Mouse (Mus musculus): ENCODE results near the gene Map2k4. TPM values are rescaled to one million over a fixed set of nuclear protein-coding genes. Genes with fewer than 3 reads are reported as not detected.

Gene Map2k4
- 58.0 and 82.5 TPM in 2 replicates for polyA plus RNA-seq (2014; fragmentation: Nextera tagmentation; extraction: Ambion mirVana)

GRCm38 (mm10) chr11:65788154-65788553, at the start of gene Map2k4:
Gene Map2k4, minus strand, starts transcription at chr11:65788297.
- Histone ChIP-seq H3K4me1 (ENCODE audit: control insufficient read depth, insufficient read depth, low read length) (peaks cover 12% of the 10 kb centered on the region), H3K4me2 (replicated peaks; ENCODE audit: low read depth, low read length) (peak within 1 kb of the TSS; percentile 76), H3K9ac (ENCODE audit: low read depth, low read length) (peak within 1 kb of the TSS; percentile 98), H3K27ac (ENCODE audit: low read depth, low read length) (peak within 1 kb of the TSS; percentile 89), H3K27me3 (ENCODE audit: control insufficient read depth, insufficient read depth, low read length) (no peaks in the 10 kb centered on the region), H3K36me3 (ENCODE audit: control insufficient read depth, insufficient read depth, low read length) (no peaks in the 10 kb centered on the region), H3K9me3 (ENCODE audit: control insufficient read depth, low read length) (no peaks in the 10 kb centered on the region), H3K4me3 (ENCODE audit: low read length) (peak within 1 kb of the TSS; percentile 92)
- peak; percentile 100 for ATAC-seq (ENCODE audit: low FRiP score, low TSS enrichment)
- 2% methylated on average over 22 of the region's 36 CpGs for WGBS

- no peaks in the 10 kb centered on the region for H3K4me1 ChIP-seq (ENCODE audit: control insufficient read depth, insufficient read depth, low read length)
- no peak for ATAC-seq (ENCODE audit: low FRiP score, low TSS enrichment)
- H3K27ac ChIP-seq (ENCODE audit: low read depth, low read length), result no peak overlapping the region
- peaks cover 43% of the 10 kb centered on the region for H3K36me3 ChIP-seq (ENCODE audit: control insufficient read depth, insufficient read depth, low read length)
- 65% methylated on average over 3 of the region's 3 CpGs for WGBS
- H3K9ac ChIP-seq (ENCODE audit: low read depth, low read length), result no peak overlapping the region
- no peaks in the 10 kb centered on the region for H3K9me3 ChIP-seq (ENCODE audit: control insufficient read depth, low read length)
- no peak overlapping the region for H3K4me3 ChIP-seq (ENCODE audit: low read length)
- H3K27me3 ChIP-seq (ENCODE audit: control insufficient read depth, insufficient read depth, low read length), result no peaks in the 10 kb centered on the region
- no peak overlapping the region for H3K4me2 ChIP-seq (replicated peaks; ENCODE audit: low read depth, low read length)
Measured at GRCm38 (mm10) chr11:65824556-65824955, 36.5 kb upstream of the Map2k4 start.

- H3K4me2 ChIP-seq (replicated peaks; ENCODE audit: low read depth, low read length), result no peak overlapping the region
- no peak overlapping the region for H3K27ac ChIP-seq (ENCODE audit: low read depth, low read length)
- no peak overlapping the region for H3K9ac ChIP-seq (ENCODE audit: low read depth, low read length)
- no peaks in the 10 kb centered on the region for H3K4me1 ChIP-seq (ENCODE audit: control insufficient read depth, insufficient read depth, low read length)
- H3K9me3 ChIP-seq (ENCODE audit: control insufficient read depth, low read length), result no peaks in the 10 kb centered on the region
- no peak overlapping the region for H3K4me3 ChIP-seq (ENCODE audit: low read length)
- H3K27me3 ChIP-seq (ENCODE audit: control insufficient read depth, insufficient read depth, low read length), result no peaks in the 10 kb centered on the region
- peak; percentile 72; the same call in 1 of the 2 replicates for ATAC-seq (ENCODE audit: low FRiP score, low TSS enrichment)
- peaks cover 34% of the 10 kb centered on the region for H3K36me3 ChIP-seq (ENCODE audit: control insufficient read depth, insufficient read depth, low read length)
- 7% methylated on average over 7 of the region's 7 CpGs for whole genome bisulfite sequencing
Measured at GRCm38 (mm10) chr11:65820877-65821276, 32.8 kb upstream of the Map2k4 start.

GRCm38 (mm10) chr11:65820280-65820679, 32.2 kb upstream of the Map2k4 start:
- Histone ChIP-seq H3K36me3 (ENCODE audit: control insufficient read depth, insufficient read depth, low read length) (peaks cover 38% of the 10 kb centered on the region), H3K9me3 (ENCODE audit: control insufficient read depth, low read length) (no peaks in the 10 kb centered on the region), H3K9ac (ENCODE audit: low read depth, low read length) (no peak overlapping the region), H3K4me2 (replicated peaks; ENCODE audit: low read depth, low read length) (no peak overlapping the region), H3K27me3 (ENCODE audit: control insufficient read depth, insufficient read depth, low read length) (no peaks in the 10 kb centered on the region), H3K27ac (ENCODE audit: low read depth, low read length) (no peak overlapping the region), H3K4me1 (ENCODE audit: control insufficient read depth, insufficient read depth, low read length) (no peaks in the 10 kb centered on the region), H3K4me3 (ENCODE audit: low read length) (no peak overlapping the region)
- ATAC-seq (ENCODE audit: low FRiP score, low TSS enrichment), result 0 out of 2 replicates have a peak, but pooled peaks have one; percentile 49
- 73% methylated on average over 5 of the region's 5 CpGs for WGBS

DNA sequence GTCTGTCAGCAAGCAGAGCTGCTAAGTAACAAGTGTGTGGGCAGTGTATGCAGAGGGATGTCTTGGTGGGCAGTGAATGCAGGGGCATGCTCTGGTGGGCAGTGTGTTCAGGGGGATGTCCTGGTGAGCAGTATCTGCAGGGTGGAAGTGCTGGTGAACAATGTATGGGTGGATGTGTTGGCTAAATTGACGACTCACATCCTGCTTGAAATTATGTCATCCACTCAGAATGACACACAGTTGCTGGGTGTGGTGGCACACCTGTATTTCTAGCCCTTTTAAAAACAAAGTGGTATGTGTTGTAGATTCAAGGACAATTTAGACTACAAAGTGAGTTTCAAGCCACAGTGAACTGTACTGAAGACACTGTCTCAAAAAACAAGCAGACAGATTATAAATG, 30.1 kb upstream of the Map2k4 start:
- Histone ChIP-seq H3K4me3 (ENCODE audit: low read length) (no peak overlapping the region), H3K4me2 (replicated peaks; ENCODE audit: low read depth, low read length) (no peak overlapping the region), H3K27me3 (ENCODE audit: control insufficient read depth, insufficient read depth, low read length) (no peaks in the 10 kb centered on the region), H3K4me1 (ENCODE audit: control insufficient read depth, insufficient read depth, low read length) (no peaks in the 10 kb centered on the region), H3K36me3 (ENCODE audit: control insufficient read depth, insufficient read depth, low read length) (peaks cover 44% of the 10 kb centered on the region), H3K27ac (ENCODE audit: low read depth, low read length) (no peak overlapping the region), H3K9me3 (ENCODE audit: control insufficient read depth, low read length) (no peaks in the 10 kb centered on the region), H3K9ac (ENCODE audit: low read depth, low read length) (no peak overlapping the region)
- ATAC-seq (ENCODE audit: low FRiP score, low TSS enrichment), result no peak
- WGBS, result 73% methylated on average over 1 of the region's 1 CpGs

DNA sequence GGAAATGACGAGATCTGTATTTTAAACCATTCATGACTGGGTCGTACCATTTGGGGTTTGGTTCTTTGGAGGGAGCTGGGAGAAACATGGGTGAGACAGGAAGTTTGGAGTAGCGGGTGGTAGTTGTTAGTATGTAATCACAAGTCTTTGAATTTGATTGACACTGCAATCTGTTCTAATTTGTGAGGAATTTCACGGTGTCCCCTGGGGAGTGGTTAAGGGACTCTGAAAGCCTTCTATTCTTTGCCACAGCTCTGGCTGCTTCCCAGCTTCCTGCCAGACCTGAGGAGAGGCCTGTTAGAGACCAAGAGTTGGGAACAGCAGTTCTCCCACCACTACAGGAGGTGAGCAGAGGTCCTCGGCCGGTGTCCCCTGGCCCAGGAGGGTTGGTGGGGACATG, 28.1 kb upstream of the Map2k4 start:
- WGBS, result 66% methylated on average over 6 of the region's 6 CpGs
- H3K4me3 ChIP-seq (ENCODE audit: low read length), result no peak overlapping the region
- no peaks in the 10 kb centered on the region for H3K4me1 ChIP-seq (ENCODE audit: control insufficient read depth, insufficient read depth, low read length)
- H3K36me3 ChIP-seq (ENCODE audit: control insufficient read depth, insufficient read depth, low read length), result peaks cover 34% of the 10 kb centered on the region
- H3K9me3 ChIP-seq (ENCODE audit: control insufficient read depth, low read length), result no peaks in the 10 kb centered on the region
- H3K27me3 ChIP-seq (ENCODE audit: control insufficient read depth, insufficient read depth, low read length), result no peaks in the 10 kb centered on the region
- no peak overlapping the region for H3K27ac ChIP-seq (ENCODE audit: low read depth, low read length)
- H3K4me2 ChIP-seq (replicated peaks; ENCODE audit: low read depth, low read length), result no peak overlapping the region
- no peak for ATAC-seq (ENCODE audit: low FRiP score, low TSS enrichment)
- no peak overlapping the region for H3K9ac ChIP-seq (ENCODE audit: low read depth, low read length)

DNA sequence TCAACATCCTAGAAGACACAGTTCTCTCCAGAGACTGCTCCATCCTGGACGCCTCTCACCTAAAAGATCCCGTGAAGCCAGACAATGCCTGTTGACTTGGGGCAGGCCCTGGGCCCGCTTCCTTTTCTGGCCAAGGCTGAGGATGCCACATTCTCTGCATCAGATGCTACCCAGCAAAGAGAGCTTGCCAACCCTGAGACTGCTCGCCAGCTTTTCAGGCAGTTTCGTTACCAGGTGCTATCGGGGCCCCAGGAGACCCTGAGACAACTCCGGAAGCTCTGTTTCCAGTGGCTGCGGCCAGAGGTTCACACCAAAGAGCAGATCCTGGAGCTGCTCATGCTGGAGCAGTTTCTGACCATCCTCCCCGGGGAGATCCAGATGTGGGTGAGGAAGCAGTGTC, 26.3 kb upstream of the Map2k4 start:
- Histone ChIP-seq H3K36me3 (ENCODE audit: control insufficient read depth, insufficient read depth, low read length) (peaks cover 34% of the 10 kb centered on the region), H3K9ac (ENCODE audit: low read depth, low read length) (no peak overlapping the region), H3K4me3 (ENCODE audit: low read length) (no peak overlapping the region), H3K27ac (ENCODE audit: low read depth, low read length) (no peak overlapping the region), H3K27me3 (ENCODE audit: control insufficient read depth, insufficient read depth, low read length) (no peaks in the 10 kb centered on the region), H3K4me1 (ENCODE audit: control insufficient read depth, insufficient read depth, low read length) (no peaks in the 10 kb centered on the region), H3K9me3 (ENCODE audit: control insufficient read depth, low read length) (no peaks in the 10 kb centered on the region), H3K4me2 (replicated peaks; ENCODE audit: low read depth, low read length) (no peak overlapping the region)
- WGBS, result 92% methylated on average over 9 of the region's 9 CpGs
- ATAC-seq (ENCODE audit: low FRiP score, low TSS enrichment), result no peak

DNA sequence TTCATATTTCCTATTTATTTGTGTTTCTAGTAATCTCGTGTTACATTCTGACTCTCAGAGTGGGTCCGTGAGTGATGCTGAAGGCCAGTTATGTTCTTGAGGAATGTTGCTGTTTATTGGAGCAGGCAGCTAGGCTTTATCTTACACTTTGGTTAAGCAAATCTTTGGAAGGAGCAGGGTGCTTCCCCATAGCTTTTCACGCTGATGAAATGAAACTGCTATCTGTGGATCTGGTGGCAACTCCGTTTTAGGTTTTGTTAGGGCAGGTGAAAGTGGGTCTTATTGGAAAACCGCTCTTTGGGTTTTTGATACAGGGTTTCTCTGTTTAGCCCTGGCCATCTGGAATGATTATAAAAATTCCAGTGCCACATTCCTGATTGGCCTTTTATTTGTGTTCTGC, 24.0 kb upstream of the Map2k4 start:
- H3K9ac ChIP-seq (ENCODE audit: low read depth, low read length), result no peak overlapping the region
- H3K36me3 ChIP-seq (ENCODE audit: control insufficient read depth, insufficient read depth, low read length), result peaks cover 25% of the 10 kb centered on the region
- 52% methylated on average over 5 of the region's 5 CpGs for WGBS
- no peak overlapping the region for H3K4me2 ChIP-seq (replicated peaks; ENCODE audit: low read depth, low read length)
- H3K9me3 ChIP-seq (ENCODE audit: control insufficient read depth, low read length), result no peaks in the 10 kb centered on the region
- H3K27ac ChIP-seq (ENCODE audit: low read depth, low read length), result no peak overlapping the region
- ATAC-seq (ENCODE audit: low FRiP score, low TSS enrichment), result no peak
- no peak overlapping the region for H3K4me3 ChIP-seq (ENCODE audit: low read length)
- H3K4me1 ChIP-seq (ENCODE audit: control insufficient read depth, insufficient read depth, low read length), result 0 out of 2 replicates have a peak, but pooled peaks cover 6% of the 10 kb centered on the region
- no peaks in the 10 kb centered on the region for H3K27me3 ChIP-seq (ENCODE audit: control insufficient read depth, insufficient read depth, low read length)

GRCm38 (mm10) chr11:65807601-65808000, 19.5 kb upstream of the Map2k4 start:
- ATAC-seq (ENCODE audit: low FRiP score, low TSS enrichment), result no peak
- no peaks in the 10 kb centered on the region for H3K36me3 ChIP-seq (ENCODE audit: control insufficient read depth, insufficient read depth, low read length)
- H3K27me3 ChIP-seq (ENCODE audit: control insufficient read depth, insufficient read depth, low read length), result no peaks in the 10 kb centered on the region
- no peak overlapping the region for H3K27ac ChIP-seq (ENCODE audit: low read depth, low read length)
- 0 out of 2 replicates have a peak, but pooled peaks cover 6% of the 10 kb centered on the region for H3K4me1 ChIP-seq (ENCODE audit: control insufficient read depth, insufficient read depth, low read length)
- WGBS, result 47% methylated on average over 7 of the region's 7 CpGs
- peak overlapping the region; percentile 78 for H3K4me3 ChIP-seq (ENCODE audit: low read length)
- H3K9ac ChIP-seq (ENCODE audit: low read depth, low read length), result peak overlapping the region; percentile 79
- H3K4me2 ChIP-seq (replicated peaks; ENCODE audit: low read depth, low read length), result peak overlapping the region; percentile 79
- no peaks in the 10 kb centered on the region for H3K9me3 ChIP-seq (ENCODE audit: control insufficient read depth, low read length)
